Mouse (Mus musculus) bone marrow macrophage, adult 2 months (primary cell): Measurements from ENCODE around the gene Ptpn3.

ENCODE experiments used
- CTCF ChIP-seq: IDR thresholded peaks from 2 replicates; pipeline ENCODE4 v1.5.1; 2012; ENCODE audit warnings: low read depth, mild to moderate bottlenecking, low read length, moderate library complexity
- POLR2A ChIP-seq: IDR thresholded peaks from 2 replicates; pipeline ENCODE4 v1.6.1; 2012; ENCODE audit warnings: mild to moderate bottlenecking, low read depth, low read length, borderline replicate concordance

- TF ChIP-seq CTCF: no peak
- no peak for TF ChIP-seq POLR2A
These were observed 10.1 kb upstream of the Ptpn3 start for GRCm38 (mm10) chr4:57311750-57312149.
